8 mouse cellular contexts compared by ENCODE assay signal in genomic region chr5:149428347-149428746, GRCm38 (mm10). TPM values are rescaled to one million over a fixed set of nuclear protein-coding genes. Genes with fewer than 3 reads are reported as not detected.
A peak's percentile ranks its signal among the peaks of the same experiment; 100 is the strongest.
DNase-seq lines count a peak whose midpoint lies in the region; ATAC-seq and TF ChIP-seq lines count a peak whose summit lies in the region.

No protein-coding gene starts in this region.

- DNase-seq in lung, embryonic 14.5 days: peak; percentile 71
- DNase-seq in lung, adult 18-20 months: no peak
- peak; percentile 93 for DNase-seq in embryonic facial prominence, embryonic 14.5 days (ENCODE audit: low spot score)
- peak; percentile 80 for DNase-seq in limb, embryonic 11.5 days (ENCODE audit: low spot score)
- DNase-seq in neural tube, embryonic 10.5 days (ENCODE audit: extremely low spot score, low spot score): peak; percentile 56
- DNase-seq in gastrocnemius, adult 18-20 months (ENCODE audit: low spot score): no peak
- no peak for DNase-seq in adrenal gland, postnatal 10 days

- H3K4me3 ChIP-seq in lung, embryonic 14.5 days (ENCODE audit: low read depth, low read length): no peak overlapping the region
- H3K4me3 ChIP-seq in embryonic facial prominence, embryonic 14.5 days (ENCODE audit: low read depth, low read length): no peak overlapping the region
- H3K4me3 ChIP-seq in limb, embryonic 11.5 days (ENCODE audit: low read depth, low read length): no peak overlapping the region

- peak; percentile 85 for ATAC-seq in lung, embryonic 14.5 days (ENCODE audit: insufficient read depth)
- peak; percentile 89 for ATAC-seq in embryonic facial prominence, embryonic 14.5 days (ENCODE audit: low read depth)
- peak; percentile 81 for ATAC-seq in limb, embryonic 11.5 days (ENCODE audit: insufficient number of reproducible peaks, low FRiP score, low TSS enrichment, low read depth)
- no peak for ATAC-seq in erythroid progenitor cell, adult 5-6 weeks (replicated peaks; ENCODE audit: low FRiP score, poor library complexity, severe bottlenecking)

- H3K9ac ChIP-seq in lung, embryonic 14.5 days: no peak overlapping the region
- H3K9ac ChIP-seq in embryonic facial prominence, embryonic 14.5 days (ENCODE audit: low read depth, low read length): peak overlapping the region; percentile 2
- H3K9ac ChIP-seq in limb, embryonic 11.5 days (ENCODE audit: low read length): no peak overlapping the region

- H3K4me1 ChIP-seq in lung, embryonic 14.5 days (ENCODE audit: insufficient read depth): peaks cover 15% of the 10 kb centered on the region
- H3K4me1 ChIP-seq in embryonic facial prominence, embryonic 14.5 days (ENCODE audit: control insufficient read depth, insufficient read depth, low read length): peaks cover 16% of the 10 kb centered on the region
- peaks cover 12% of the 10 kb centered on the region for H3K4me1 ChIP-seq in limb, embryonic 11.5 days (ENCODE audit: control insufficient read depth, insufficient read depth, low read length)

- no peaks in the 10 kb centered on the region for H3K27me3 ChIP-seq in lung, embryonic 14.5 days (ENCODE audit: insufficient read depth, low read length)
- no peaks in the 10 kb centered on the region for H3K27me3 ChIP-seq in embryonic facial prominence, embryonic 14.5 days (replicated peaks; ENCODE audit: control insufficient read depth, insufficient read depth, low read length)
- H3K27me3 ChIP-seq in limb, embryonic 11.5 days (ENCODE audit: control insufficient read depth, insufficient read depth, low read length): no peaks in the 10 kb centered on the region

- H3K4me2 ChIP-seq in lung, embryonic 14.5 days: peak overlapping the region; percentile 0; the same call in 1 of the 2 replicates
- no peak overlapping the region for H3K4me2 ChIP-seq in embryonic facial prominence, embryonic 14.5 days (ENCODE audit: low read depth, low read length)
- 0 out of 2 replicates have a peak overlapping the region, but pooled peaks have one; percentile 7 for H3K4me2 ChIP-seq in limb, embryonic 11.5 days (ENCODE audit: low read depth, severe bottlenecking)

- peak overlapping the region; percentile 85 for H3K27ac ChIP-seq in lung, embryonic 14.5 days (ENCODE audit: low read depth)
- peak overlapping the region; percentile 74 for H3K27ac ChIP-seq in embryonic facial prominence, embryonic 14.5 days (replicated peaks; ENCODE audit: low read depth, low read length)
- peak overlapping the region; percentile 90 for H3K27ac ChIP-seq in limb, embryonic 11.5 days (replicated peaks; ENCODE audit: low read depth, low read length)

- peak; percentile 26; the same call in 1 of the 2 replicates for TF ChIP-seq CTCF in lung, embryonic 14.5 days (IDR thresholded peaks at IDR 0.05; ENCODE audit: low read depth)

- H3K36me3 ChIP-seq in lung, embryonic 14.5 days (ENCODE audit: insufficient read depth): no peaks in the 10 kb centered on the region
- H3K36me3 ChIP-seq in embryonic facial prominence, embryonic 14.5 days (ENCODE audit: control insufficient read depth, insufficient read depth, low read length): no peaks in the 10 kb centered on the region
- no peaks in the 10 kb centered on the region for H3K36me3 ChIP-seq in limb, embryonic 11.5 days (ENCODE audit: control insufficient read depth, insufficient read depth, low read length)

- 13% methylated on average over 6 of the region's 6 CpGs for WGBS in lung, embryonic 14.5 days
- WGBS in embryonic facial prominence, embryonic 14.5 days: 4% methylated on average over 6 of the region's 6 CpGs
- WGBS in limb, embryonic 11.5 days: 10% methylated on average over 6 of the region's 6 CpGs

- no peaks in the 10 kb centered on the region for H3K9me3 ChIP-seq in lung, embryonic 14.5 days (ENCODE audit: low read depth, low read length)
- no peaks in the 10 kb centered on the region for H3K9me3 ChIP-seq in embryonic facial prominence, embryonic 14.5 days (ENCODE audit: control insufficient read depth, low read length)
- H3K9me3 ChIP-seq in limb, embryonic 11.5 days (ENCODE audit: control insufficient read depth, low read length): no peaks in the 10 kb centered on the region

RNA-seq across cellular contexts. Expression of gene Tex26, which starts 11.1 kb away (rescaled TPM):
- 0.64 and 1.0 TPM in 2 replicates for polyA plus RNA-seq in lung, embryonic 14.5 days (2014; fragmentation: Nextera tagmentation; extraction: Ambion mirVana)
- 0.80 and 1.1 TPM in 2 replicates for polyA plus RNA-seq in embryonic facial prominence, embryonic 14.5 days (2014; fragmentation: Nextera tagmentation; extraction: Ambion mirVana)
- polyA plus RNA-seq in limb, embryonic 11.5 days (2014; fragmentation: Nextera tagmentation; extraction: Ambion mirVana): 0.15 and 0.23 TPM in 2 replicates
- total RNA-seq in erythroid progenitor cell, adult 5-6 weeks (2015; ENCODE audit: low replicate concordance): not detected in 2 replicates
- not detected in 2 replicates for total RNA-seq in erythroid progenitor cell, adult 5-6 weeks (2017; ENCODE audit: low replicate concordance)
- total RNA-seq in gastrocnemius, adult 18-20 months (2021): not detected
- total RNA-seq in adrenal gland, postnatal 10 days (2021): under 1 TPM in 1 of 2 experiments, not detected in 1; 0.55 TPM

RNA-seq across cellular contexts. Expression of gene Medag, which starts 16.8 kb away (rescaled TPM):
- polyA plus RNA-seq in lung, embryonic 14.5 days (2014; fragmentation: Nextera tagmentation; extraction: Ambion mirVana): 1.2 and 1.6 TPM in 2 replicates
- polyA plus RNA-seq in embryonic facial prominence, embryonic 14.5 days (2014; fragmentation: Nextera tagmentation; extraction: Ambion mirVana): 3.1 and 3.3 TPM in 2 replicates
- polyA plus RNA-seq in limb, embryonic 11.5 days (2014; fragmentation: Nextera tagmentation; extraction: Ambion mirVana): 0.32 and 0.50 TPM in 2 replicates
- total RNA-seq in erythroid progenitor cell, adult 5-6 weeks (2015; ENCODE audit: low replicate concordance): not detected in 2 replicates
- not detected in 2 replicates for total RNA-seq in erythroid progenitor cell, adult 5-6 weeks (2017; ENCODE audit: low replicate concordance)
- 10 to 100 TPM in 1 of 2 experiments, 1 to 10 TPM in 1; 9.5 to 15.6 TPM for total RNA-seq in gastrocnemius, adult 18-20 months (2021)
- total RNA-seq in adrenal gland, postnatal 10 days (2021): 1 to 10 TPM; 7.0 to 7.2 TPM

Comparison
In these comparisons a context has a peak if more than half of its experiments do, and no peak if none do; other contexts are left out.
1. DNase-seq: peak in lung, embryonic 14.5 days (single experiment), embryonic facial prominence, embryonic 14.5 days (single experiment), limb, embryonic 11.5 days (single experiment) and neural tube, embryonic 10.5 days (single experiment); none in lung, adult 18-20 months (0 of 2), gastrocnemius, adult 18-20 months (single experiment) and adrenal gland, postnatal 10 days (single experiment).
2. RNA of gene Medag, which starts 16.8 kb away (total RNA-seq): 9.5 to 15.6 TPM in gastrocnemius, adult 18-20 months and 7.0 to 7.2 TPM in adrenal gland, postnatal 10 days; not detected in erythroid progenitor cell, adult 5-6 weeks; every median in the first group is over 4 times any median in the second.
3. Peak in every context shown above with its lines, with median percentiles within 50 percentile points of each other: H3K27ac ChIP-seq.